Mouse (Mus musculus): ENCODE measurements at regions not wholly inside any gene's neighbourhood (a gene's known extent, or its start where the extent isn't known, plus 50 kb on each side); places are given as distances from the start of the nearest gene placed in this dataset.

- no peak for DNase-seq
These were observed 694.3 kb upstream of the Tmpo start for GRCm38 (mm10) chr10:91875450-91875849.

GRCm38 (mm10) chr10:91871244-91871643 is 690.1 kb upstream of the Tmpo start:
- no peak for DNase-seq

DNA sequence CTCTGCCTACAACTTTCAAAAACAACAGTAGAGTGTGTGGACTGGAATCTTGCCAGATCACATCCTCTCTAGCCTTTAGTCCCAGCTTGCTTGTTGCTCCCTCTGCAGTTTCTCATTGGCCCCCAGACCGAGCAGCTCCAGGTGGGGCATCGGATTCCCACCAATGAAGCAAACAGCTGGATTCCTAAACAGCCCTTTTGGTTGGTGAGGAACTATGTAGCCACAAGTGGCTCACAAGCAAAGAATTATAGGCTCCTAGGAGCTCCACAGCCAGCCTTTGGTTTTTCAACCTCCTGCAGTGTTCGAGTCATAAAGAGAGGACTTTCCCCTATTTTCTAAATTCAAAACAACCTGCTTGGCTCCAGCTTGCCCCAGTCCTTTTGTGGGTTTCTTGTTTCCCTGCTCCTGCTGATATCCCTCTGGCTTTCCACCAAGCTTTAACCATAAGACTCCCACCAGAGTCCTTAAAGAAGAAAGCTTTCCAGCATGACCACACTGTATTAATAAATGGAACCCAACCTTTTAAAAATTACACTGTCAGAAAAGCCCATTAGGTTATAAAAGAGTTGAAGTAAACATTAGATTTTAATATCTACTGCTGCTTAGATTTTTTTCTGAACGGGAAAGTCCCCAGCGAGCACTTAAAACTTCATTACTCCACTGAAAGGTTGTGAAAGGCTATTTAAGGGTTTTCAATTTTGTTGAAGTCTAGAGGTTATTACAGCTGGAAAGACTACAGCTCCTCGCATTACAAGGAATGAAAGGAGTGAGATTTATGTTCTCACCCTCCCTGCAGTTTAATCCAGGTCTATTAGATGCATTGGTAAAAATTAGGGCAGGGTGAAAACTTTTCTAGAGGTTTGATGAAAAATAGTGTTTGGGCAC is 677.8 kb upstream of the Tmpo start:
- DNase-seq = no peak

- DNase-seq = peak; percentile 3
These were observed 646.0 kb upstream of the Tmpo start for GRCm38 (mm10) chr10:91827074-91827473.

DNA sequence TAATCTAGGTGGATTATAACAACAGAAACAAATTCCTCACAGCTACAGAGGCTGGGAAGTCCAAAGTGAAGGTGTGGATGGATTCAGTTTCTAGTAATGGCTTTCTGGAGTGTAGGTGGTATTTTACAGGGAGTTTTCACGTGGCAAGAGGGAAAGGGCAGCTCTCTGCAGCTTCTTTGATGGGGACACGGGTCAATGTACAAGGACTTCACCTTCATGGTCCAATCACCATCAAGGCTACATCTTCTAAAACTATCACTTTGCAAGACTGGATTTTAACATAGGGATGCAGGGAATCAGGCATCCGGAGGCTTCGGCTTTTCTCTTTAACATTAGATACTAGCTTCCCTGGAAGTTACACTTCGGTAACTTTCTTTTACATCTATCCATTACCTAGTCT is 642.4 kb upstream of the Tmpo start:
- DNase-seq = no peak

- DNase-seq = no peak
These were observed 623.8 kb upstream of the Tmpo start for GRCm38 (mm10) chr10:91804870-91805269.
